Mouse (Mus musculus) limb, embryonic 10.5 days (tissue): Measurements from ENCODE around the gene Mrps18a. TPM values are rescaled to one million over a fixed set of nuclear protein-coding genes. Genes with fewer than 3 reads are reported as not detected.

Experiments used
- polyA plus RNA-seq: library from polyadenylated mRNA; unstranded; fragments of >200 nt; fragmentation: Nextera tagmentation; extraction: Ambion mirVana; gene quantifications from 2 replicates; pipeline ENCODE4 v1.2.1, GENCODE M21; 2016

Gene Mrps18a
- polyA plus RNA-seq, 1 experiment from 2014 or later, result 184 TPM

Other genes starting within 250 kb of the Mrps18a start
- gene Vegfa, start 78.6 kb upstream of the Mrps18a start, polyA plus RNA-seq, result 2.0 and 3.1 TPM in 2 replicates
- gene Rsph9, start 33.2 kb downstream of the Mrps18a start, polyA plus RNA-seq, result 7.7 and 10.0 TPM in 2 replicates
- 37.7 and 39.2 TPM in 2 replicates for gene Mad2l1bp, start 42.6 kb downstream of the Mrps18a start, polyA plus RNA-seq
- gene Gtpbp2, start 50.0 kb downstream of the Mrps18a start, polyA plus RNA-seq, result 31.8 and 40.6 TPM in 2 replicates
- gene Polh, start 91.7 kb downstream of the Mrps18a start, polyA plus RNA-seq, result 11.4 and 11.5 TPM in 2 replicates
- 72.7 and 78.5 TPM in 2 replicates for gene Xpo5, start 91.8 kb downstream of the Mrps18a start, polyA plus RNA-seq
- 132 and 144 TPM in 2 replicates for gene Polr1c, start 137.1 kb downstream of the Mrps18a start, polyA plus RNA-seq
- 73.0 and 81.9 TPM in 2 replicates for gene Yipf3, start 137.1 kb downstream of the Mrps18a start, polyA plus RNA-seq
- 0.25 and 0.44 TPM in 2 replicates for gene Lrrc73, start 142.5 kb downstream of the Mrps18a start, polyA plus RNA-seq
- 60.3 and 61.2 TPM in 2 replicates for gene Tjap1, start 172.0 kb downstream of the Mrps18a start, polyA plus RNA-seq
- 0.65 and 1.3 TPM in 2 replicates for gene Dlk2, start 186.4 kb downstream of the Mrps18a start, polyA plus RNA-seq
- 4.5 and 5.7 TPM in 2 replicates for gene Abcc10, start 217.4 kb downstream of the Mrps18a start, polyA plus RNA-seq